Mouse (Mus musculus): ENCODE results near the gene Col11a1. TPM values are rescaled to one million over a fixed set of nuclear protein-coding genes. Genes with fewer than 3 reads are reported as not detected.

The Col11a1 gene
- polyA plus RNA-seq (2014; fragmentation: Illumina TruSeq; extraction: RNeasy Lipid Tissue Mini Kit (QIAGEN cat#74804); ENCODE audit: low replicate concordance): 0.11 TPM

GRCm38 (mm10) chr3:114029971-114030635 is at the start of gene Col11a1:
Gene Col11a1 (plus strand): TSS chr3:114030540.

